8 mouse cellular contexts compared by ENCODE assay signal in genomic region chr5:123930508-123930989, GRCm38 (mm10). TPM values are rescaled to one million over a fixed set of nuclear protein-coding genes. Genes with fewer than 3 reads are reported as not detected.
A peak's percentile ranks its signal among the peaks of the same experiment; 100 is the strongest.
DNase-seq lines count a peak whose midpoint lies in the region; ATAC-seq and TF ChIP-seq lines count a peak whose summit lies in the region.

Ccdc62 (plus strand) TSS chr5:123930679.

- no peak for TF ChIP-seq CTCF in liver, adult 2 months (IDR thresholded peaks at IDR 0.05; ENCODE audit: low read depth, low read length)

- no peaks in the 10 kb centered on the region for H3K27me3 ChIP-seq in heart, embryonic 11.5 days (ENCODE audit: control insufficient read depth, insufficient read depth, low read length)
- no peaks in the 10 kb centered on the region for H3K27me3 ChIP-seq in kidney, embryonic 16.5 days (ENCODE audit: insufficient read depth, low read length)
- H3K27me3 ChIP-seq in liver, adult 2 months (ENCODE audit: control insufficient read depth, insufficient read depth, low read length), result no peaks in the 10 kb centered on the region
- H3K27me3 ChIP-seq in myocyte (ENCODE audit: control insufficient read depth, insufficient read depth, insufficient read length), result no peaks in the 10 kb centered on the region
- no peaks in the 10 kb centered on the region for H3K27me3 ChIP-seq in splenic B cell, adult 2 months (ENCODE audit: control insufficient read depth, insufficient read depth, low read length, poor library complexity, severe bottlenecking)

- peak within 1 kb of the TSS; percentile 80 for H3ac ChIP-seq in myocyte (ENCODE audit: control insufficient read depth, insufficient read length)

- H3K9ac ChIP-seq in heart, embryonic 11.5 days (ENCODE audit: low read depth, low read length), result peak within 1 kb of the TSS; percentile 97
- H3K9ac ChIP-seq in kidney, embryonic 16.5 days (replicated peaks; ENCODE audit: low read length), result peak within 1 kb of the TSS; percentile 99
- H3K9ac ChIP-seq in liver, adult 2 months (ENCODE audit: low read depth, low read length), result peak within 1 kb of the TSS; percentile 89

- peak within 1 kb of the TSS; percentile 77 for H3K4me3 ChIP-seq in heart, embryonic 11.5 days (ENCODE audit: low read depth, low read length)
- peak within 1 kb of the TSS; percentile 81 for H3K4me3 ChIP-seq in kidney, embryonic 16.5 days (ENCODE audit: low read length)
- H3K4me3 ChIP-seq in liver, adult 2 months (ENCODE audit: insufficient read depth, low read depth, low read length), result peak within 1 kb of the TSS; percentile 86
- peak within 1 kb of the TSS; percentile 37 for H3K4me3 ChIP-seq in myocyte

- peak; percentile 92 for TF ChIP-seq POLR2A in liver, adult 2 months (IDR thresholded peaks at IDR 0.05; ENCODE audit: extremely low read depth, insufficient read depth, low read length)
- peak; percentile 96 for TF ChIP-seq POLR2A in myocyte (IDR thresholded peaks at IDR 0.05; ENCODE audit: insufficient read length, low read depth)

- H3K36me3 ChIP-seq in heart, embryonic 11.5 days (ENCODE audit: control insufficient read depth, insufficient read depth, low read length), result peaks cover 16% of the 10 kb centered on the region
- peaks cover 25% of the 10 kb centered on the region for H3K36me3 ChIP-seq in kidney, embryonic 16.5 days (ENCODE audit: insufficient read depth, low read length)
- H3K36me3 ChIP-seq in liver, adult 2 months (ENCODE audit: control insufficient read depth, insufficient read depth, low read length), result peaks cover 17% of the 10 kb centered on the region
- H3K36me3 ChIP-seq in myocyte (ENCODE audit: control insufficient read depth, insufficient read depth), result peaks cover 22% of the 10 kb centered on the region
- H3K36me3 ChIP-seq in splenic B cell, adult 2 months (ENCODE audit: control insufficient read depth, insufficient read depth, low read length, poor library complexity, severe bottlenecking), result peaks cover 5% of the 10 kb centered on the region; the same call in 1 of the 2 replicates

- peak; percentile 89 to 91 for DNase-seq in B cell, adult 2 months
- peak; percentile 98 for DNase-seq in brain, adult 2 months (ENCODE audit: low read depth, low spot score)
- peak; percentile 82 for DNase-seq in liver, adult 2 months (ENCODE audit: extremely low read depth, low read depth, low spot score)
- DNase-seq in splenic B cell, adult 2 months (ENCODE audit: low read depth, low spot score), result peak; percentile 98

- ATAC-seq in erythroblast, adult 5-6 weeks (replicated peaks; ENCODE audit: low FRiP score, poor library complexity, severe bottlenecking), result peak; percentile 96
- peak; percentile 93 for ATAC-seq in heart, embryonic 11.5 days (replicated peaks; ENCODE audit: insufficient number of reproducible peaks, low FRiP score, low TSS enrichment)
- peak; percentile 97 for ATAC-seq in kidney, embryonic 16.5 days (ENCODE audit: low FRiP score, low TSS enrichment)

- WGBS in heart, embryonic 11.5 days (ENCODE audit: insufficient replicate concordance), result under 1% methylated on average over 56 of the region's 56 CpGs
- under 1% methylated on average over 56 of the region's 56 CpGs for WGBS in kidney, embryonic 16.5 days
- under 1% methylated on average over 56 of the region's 56 CpGs for WGBS in liver, adult 2 months

- H3K4me1 ChIP-seq in heart, embryonic 11.5 days (ENCODE audit: control insufficient read depth, insufficient read depth, low read length), result peaks cover 7% of the 10 kb centered on the region; the same call in 1 of the 2 replicates
- peaks cover 4% of the 10 kb centered on the region; the same call in 1 of the 2 replicates for H3K4me1 ChIP-seq in kidney, embryonic 16.5 days (ENCODE audit: insufficient read depth, low read length)
- H3K4me1 ChIP-seq in liver, adult 2 months (ENCODE audit: control insufficient read depth, insufficient read depth, low read length), result peaks cover 6% of the 10 kb centered on the region

- H3K9me3 ChIP-seq in heart, embryonic 11.5 days (replicated peaks; ENCODE audit: control insufficient read depth, low read length), result no peaks in the 10 kb centered on the region
- no peaks in the 10 kb centered on the region for H3K9me3 ChIP-seq in kidney, embryonic 16.5 days (ENCODE audit: low read length)

- H3K4me2 ChIP-seq in heart, embryonic 11.5 days, result peak within 1 kb of the TSS; percentile 88
- H3K4me2 ChIP-seq in kidney, embryonic 16.5 days (replicated peaks; ENCODE audit: low read depth, low read length), result peak within 1 kb of the TSS; percentile 80
- peak within 1 kb of the TSS; percentile 82 for H3K4me2 ChIP-seq in myocyte (ENCODE audit: low read depth)

- H3K79me2 ChIP-seq in liver, adult 2 months (ENCODE audit: control insufficient read depth, insufficient read depth, low read length), result no peaks in the 10 kb centered on the region
- no peaks in the 10 kb centered on the region for H3K79me2 ChIP-seq in myocyte (ENCODE audit: control insufficient read depth, insufficient read depth)

- H3K27ac ChIP-seq in heart, embryonic 11.5 days (ENCODE audit: low read depth, low read length), result peak within 1 kb of the TSS; percentile 87
- peak within 1 kb of the TSS; percentile 94 for H3K27ac ChIP-seq in kidney, embryonic 16.5 days (ENCODE audit: low read length)
- H3K27ac ChIP-seq in liver, adult 2 months (replicated peaks; ENCODE audit: insufficient read depth, low read depth, low read length), result peak within 1 kb of the TSS; percentile 94

TF ChIP-seq in myocyte, 11 proteins besides CTCF, POLR2A, EP300 and RAD21:
- TF ChIP-seq MYOD1 (IDR thresholded peaks at IDR 0.05; ENCODE audit: control insufficient read depth in 1 of 3, insufficient read length in 2 of 3, low read depth in 2 of 3) (peak in 1 of 3 experiments; percentile 8), REST (IDR thresholded peaks at IDR 0.05; ENCODE audit: insufficient read depth, insufficient read length) (no peak), CEBPB (IDR thresholded peaks at IDR 0.05; ENCODE audit: insufficient read depth, poor library complexity, severe bottlenecking) (no peak), E2F4 (IDR thresholded peaks at IDR 0.05; ENCODE audit: insufficient read depth) (no peak), POLR2AphosphoS2 (IDR thresholded peaks at IDR 0.05; ENCODE audit: insufficient read length, low read depth) (peak; percentile 96), USF1 (IDR thresholded peaks at IDR 0.05; ENCODE audit: low read depth) (no peak), SRF (IDR thresholded peaks at IDR 0.05; ENCODE audit: control insufficient read depth, insufficient read length, low read depth) (no peak), MYOG (IDR thresholded peaks at IDR 0.05; ENCODE audit: control insufficient read depth in 1 of 3, insufficient read depth in 1 of 3, insufficient read length in 2 of 3, low read depth in 2 of 3) (no peak), TCF3 (IDR thresholded peaks at IDR 0.05; ENCODE audit: insufficient read length, low read depth) (no peak), MAX (IDR thresholded peaks at IDR 0.05; ENCODE audit: low read depth) (no peak), TCF12 (IDR thresholded peaks at IDR 0.05; ENCODE audit: insufficient read depth, poor library complexity, severe bottlenecking) (no peak)

RNA-seq across cellular contexts. Expression of gene Ccdc62, which starts in this region (rescaled TPM):
- total RNA-seq in erythroblast, adult 5-6 weeks (2015; ENCODE audit: low replicate concordance), result 0.19 TPM in 1 of 2 replicates, not detected in the other
- total RNA-seq in erythroblast, adult 5-6 weeks (2017; ENCODE audit: low replicate concordance), result 0.60 and 4.5 TPM in 2 replicates
- 6.0 and 6.4 TPM in 2 replicates for polyA plus RNA-seq in heart, embryonic 11.5 days (2014; fragmentation: Nextera tagmentation; extraction: Ambion mirVana)
- polyA plus RNA-seq in kidney, embryonic 16.5 days (2015; fragmentation: Nextera tagmentation; extraction: Ambion mirVana), result 6.3 and 6.8 TPM in 2 replicates
- 2.1 and 2.2 TPM in 2 replicates for total RNA-seq in liver, adult 2 months (2014; rRNA removed)
- 1.8 and 3.2 TPM in 2 replicates for polyA plus RNA-seq in liver, adult 2 months (2012; rRNA removed)
- polyA plus RNA-seq in myocyte (2012; fragmentation: generic; extraction: Trizol), result 4.7 TPM

Comparison
In these comparisons a context has a peak if more than half of its experiments do, and no peak if none do; other contexts are left out.
1. Peak in every context shown above with its lines: DNase-seq, ATAC-seq, H3K4me3 ChIP-seq and H3K27ac ChIP-seq.